Mouse (Mus musculus) midbrain, embryonic 16.5 days (tissue): ENCODE measurements at regions not wholly inside any gene's neighbourhood (a gene's known extent, or its start where the extent isn't known, plus 50 kb on each side); places are given as distances from the start of the nearest gene placed in this dataset.

Source experiments
- ATAC-seq: fragments of 200-750 bp; cut with Nextera tagmentation; 2 replicates; pipeline ENCODE4 v1.8.0; 2017; ENCODE audit warnings: moderate TSS enrichment
- H3K27ac ChIP-seq: fragments of 300-500 bp; sonication (generic); 2 replicates; pipeline ENCODE4 v1.5.1; 2014; ENCODE audit warnings: mild to moderate bottlenecking, low read length, mixed read lengths
- H3K27me3 ChIP-seq: fragments of 300-500 bp; sonication (generic); 2 replicates; pipeline ENCODE4 v1.6.1; 2014; ENCODE audit warnings: low read depth, low read length, mixed read lengths; ENCODE audit not compliant: control insufficient read depth, insufficient read depth
- H3K36me3 ChIP-seq: fragments of 300-500 bp; sonication (generic); 2 replicates; pipeline ENCODE4 v1.6.1; 2014; ENCODE audit warnings: mild to moderate bottlenecking, low read length, moderate library complexity, mixed read lengths; ENCODE audit not compliant: control insufficient read depth, insufficient read depth
- H3K4me1 ChIP-seq: fragments of 300-500 bp; sonication (generic); 2 replicates; pipeline ENCODE4 v1.6.1; 2014; ENCODE audit warnings: mild to moderate bottlenecking, low read length, mixed read lengths; ENCODE audit not compliant: control insufficient read depth, insufficient read depth
- H3K4me2 ChIP-seq: fragments of 300-500 bp; sonication (generic); 2 replicates; pipeline ENCODE4 v1.6.1; 2014; ENCODE audit warnings: mild to moderate bottlenecking, low read length, mixed read lengths
- H3K4me3 ChIP-seq: fragments of 300-500 bp; sonication (generic); 2 replicates; pipeline ENCODE4 v1.5.1; 2014; ENCODE audit warnings: low read depth, mild to moderate bottlenecking, low read length, moderate library complexity, mixed read lengths
- H3K9ac ChIP-seq: fragments of 300-500 bp; sonication (generic); 2 replicates; pipeline ENCODE4 v1.6.1; 2014; ENCODE audit warnings: low read depth, low read length, mixed read lengths
- H3K9me3 ChIP-seq: fragments of 300-500 bp; sonication (generic); replicated peaks from 2 replicates; pipeline ENCODE4 v1.6.1; 2014; ENCODE audit warnings: mild to moderate bottlenecking, low read length, mixed read lengths; ENCODE audit not compliant: control insufficient read depth, poor library complexity, severe bottlenecking
- WGBS: fragments of 180-500 bp; shearing (Covaris S2); extraction: QIAGEN DNeasy Blood & Tissue Kit; methylation state at CpG from one replicate; pipeline ENCODE4 v1.1.7; 2014; 5-methylcytosine and 5-hydroxymethylcytosine counted together

DNA sequence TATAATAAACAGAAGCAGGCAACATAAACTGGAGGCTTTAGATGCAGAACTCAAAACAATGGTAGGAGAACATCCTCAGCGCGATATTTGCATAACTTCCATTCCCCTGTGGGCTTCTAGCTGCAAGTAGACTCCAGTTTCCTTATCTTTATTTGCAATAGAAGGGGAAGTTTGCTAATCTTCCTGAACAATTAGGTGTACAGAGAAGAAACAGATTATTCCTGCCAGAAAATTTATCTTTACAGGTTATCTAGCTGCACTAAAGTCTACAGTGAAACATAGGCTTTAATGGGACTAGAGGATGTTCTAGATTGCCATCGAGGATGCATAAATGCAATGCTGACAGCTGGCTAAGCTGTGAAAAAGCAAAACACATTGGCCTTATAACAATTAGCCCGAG is 1544.0 kb downstream of the Efna5 start:
- WGBS: 89% methylated on average over 4 of the region's 4 CpGs
- H3K9ac ChIP-seq: no peak overlapping the region
- no peaks in the 10 kb centered on the region for H3K9me3 ChIP-seq
- no peak overlapping the region for H3K27ac ChIP-seq
- H3K36me3 ChIP-seq: no peaks in the 10 kb centered on the region
- ATAC-seq: no peak
- no peaks in the 10 kb centered on the region for H3K4me1 ChIP-seq
- H3K4me3 ChIP-seq: no peak overlapping the region
- no peaks in the 10 kb centered on the region for H3K27me3 ChIP-seq
- H3K4me2 ChIP-seq: no peak overlapping the region

DNA sequence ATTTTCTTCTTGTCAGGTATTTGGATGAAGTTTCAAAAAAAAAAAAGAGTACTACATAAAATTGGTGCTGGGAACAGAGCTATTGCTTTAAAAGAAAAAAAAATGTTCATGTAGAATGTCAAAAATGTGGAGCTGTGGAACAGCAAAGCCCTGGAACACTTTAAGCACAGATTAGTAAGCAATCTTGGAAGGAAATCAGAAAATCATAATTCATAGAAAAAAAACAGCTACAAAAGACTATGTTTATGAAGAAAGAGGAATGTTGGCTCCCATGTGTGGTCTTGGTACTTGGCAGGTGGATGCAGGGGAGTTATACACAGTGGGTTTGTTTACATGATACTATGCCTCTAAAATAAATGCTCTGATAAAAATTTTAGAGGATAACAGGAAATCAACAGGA is 1555.7 kb downstream of the Efna5 start:
- Histone ChIP-seq H3K4me1 (no peaks in the 10 kb centered on the region), H3K9me3 (no peaks in the 10 kb centered on the region), H3K27me3 (no peaks in the 10 kb centered on the region), H3K27ac (no peak overlapping the region), H3K9ac (no peak overlapping the region), H3K4me2 (no peak overlapping the region), H3K4me3 (no peak overlapping the region), H3K36me3 (no peaks in the 10 kb centered on the region)
- no peak for ATAC-seq

DNA sequence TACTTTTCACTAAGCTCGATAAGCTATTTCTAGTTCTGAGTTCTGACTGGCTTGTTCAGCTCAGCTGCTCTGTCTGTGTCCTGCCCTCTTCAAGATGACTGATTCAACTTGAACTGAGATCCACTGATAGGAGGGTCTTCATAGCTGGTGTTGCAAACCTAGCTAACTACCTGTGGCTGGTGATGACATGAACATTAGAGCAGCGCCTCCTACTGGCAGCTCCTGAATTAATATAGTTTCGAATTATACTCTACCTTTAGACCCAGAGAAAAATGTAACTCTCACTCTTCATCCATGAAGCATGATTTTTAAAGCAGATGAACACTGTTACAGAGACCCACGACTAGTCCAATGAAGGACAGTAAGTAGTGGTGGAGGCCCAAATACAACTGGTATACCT is 1560.3 kb downstream of the Efna5 start:
- no peak for ATAC-seq
- Histone ChIP-seq H3K27ac (no peak overlapping the region), H3K36me3 (no peaks in the 10 kb centered on the region), H3K4me1 (no peaks in the 10 kb centered on the region), H3K4me2 (no peak overlapping the region), H3K4me3 (no peak overlapping the region), H3K9me3 (no peaks in the 10 kb centered on the region), H3K27me3 (no peaks in the 10 kb centered on the region), H3K9ac (no peak overlapping the region)
- 66% methylated on average over 4 of the region's 4 CpGs for WGBS

DNA sequence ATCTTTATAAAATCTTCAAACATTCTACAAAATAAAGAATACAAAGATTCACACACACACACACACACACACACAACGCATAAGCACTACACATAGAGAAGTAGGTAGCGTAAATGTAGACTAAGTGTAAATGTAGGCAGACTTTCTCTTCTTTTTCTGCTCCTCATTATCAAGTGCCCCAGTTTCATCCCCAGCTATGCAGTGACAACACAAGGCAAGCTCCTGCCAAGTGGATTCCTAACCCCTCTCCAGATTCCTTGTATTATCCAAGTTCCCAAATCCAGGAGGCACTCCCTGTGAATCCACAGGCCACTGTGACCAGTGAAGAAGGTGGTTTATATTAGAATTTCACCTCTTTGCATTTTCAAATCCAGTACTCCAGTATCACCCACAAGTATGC is 1567.7 kb downstream of the Efna5 start:
- H3K36me3 ChIP-seq: no peaks in the 10 kb centered on the region
- no peak overlapping the region for H3K9ac ChIP-seq
- H3K27ac ChIP-seq: no peak overlapping the region
- no peak for ATAC-seq
- H3K27me3 ChIP-seq: no peaks in the 10 kb centered on the region
- no peak overlapping the region for H3K4me2 ChIP-seq
- H3K4me3 ChIP-seq: no peak overlapping the region
- H3K9me3 ChIP-seq: no peaks in the 10 kb centered on the region
- H3K4me1 ChIP-seq: no peaks in the 10 kb centered on the region
- 94% methylated on average over 2 of the region's 2 CpGs for WGBS

DNA sequence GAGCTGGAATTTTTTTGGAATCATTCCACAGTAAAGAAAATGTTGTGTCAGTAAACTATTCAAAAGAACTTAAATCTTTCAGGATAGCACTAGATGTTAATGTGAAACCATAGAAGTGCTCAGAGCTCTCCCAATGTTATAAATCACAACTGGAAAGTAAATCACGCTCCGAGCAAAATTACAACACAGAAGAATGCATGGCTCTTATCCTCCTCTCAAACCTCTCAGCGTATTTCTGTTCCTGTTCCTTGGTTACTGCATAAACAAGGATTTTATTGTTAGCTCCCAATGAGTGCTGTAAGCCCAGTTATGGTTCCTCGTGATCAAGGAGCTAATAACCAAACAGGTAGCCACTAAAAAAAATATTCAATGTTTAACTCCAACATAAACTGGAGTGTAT is 1569.9 kb downstream of the Efna5 start:
- Histone ChIP-seq H3K4me2 (no peak overlapping the region), H3K9me3 (no peaks in the 10 kb centered on the region), H3K27me3 (no peaks in the 10 kb centered on the region), H3K9ac (no peak overlapping the region), H3K36me3 (no peaks in the 10 kb centered on the region), H3K4me3 (no peak overlapping the region), H3K4me1 (no peaks in the 10 kb centered on the region), H3K27ac (no peak overlapping the region)
- no peak for ATAC-seq
- 86% methylated on average over 4 of the region's 4 CpGs for WGBS

- H3K36me3 ChIP-seq: no peaks in the 10 kb centered on the region
- 82% methylated on average over 1 of the region's 1 CpGs for WGBS
- no peak overlapping the region for H3K9ac ChIP-seq
- H3K27ac ChIP-seq: no peak overlapping the region
- no peak overlapping the region for H3K4me2 ChIP-seq
- no peaks in the 10 kb centered on the region; the same call in 1 of the 2 replicates for H3K4me1 ChIP-seq
- H3K4me3 ChIP-seq: no peak overlapping the region
- H3K27me3 ChIP-seq: no peaks in the 10 kb centered on the region
- no peaks in the 10 kb centered on the region for H3K9me3 ChIP-seq
- no peak for ATAC-seq
These were observed 1577.5 kb downstream of the Efna5 start for GRCm38 (mm10) chr17:61303611-61304010.

DNA sequence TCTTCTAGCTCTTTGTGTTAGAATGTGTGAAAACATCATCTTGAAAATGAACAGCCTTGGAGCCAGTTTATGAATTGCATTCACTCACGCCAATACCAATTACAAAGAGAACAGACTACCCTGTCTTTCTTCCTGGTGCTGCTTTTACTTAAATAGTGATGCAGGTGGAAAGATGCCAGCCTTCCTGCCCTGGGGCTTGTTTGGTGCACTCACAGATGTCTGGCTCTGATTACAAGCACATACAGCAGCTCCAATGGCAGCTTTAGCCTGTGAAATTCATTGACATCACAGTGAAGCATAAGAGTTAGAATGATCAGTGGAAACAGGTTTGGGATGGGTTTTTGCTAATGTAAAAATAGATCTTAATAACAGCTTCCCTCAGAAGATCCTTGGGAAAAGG is 1579.1 kb downstream of the Efna5 start:
- Histone ChIP-seq H3K9me3 (no peaks in the 10 kb centered on the region), H3K4me1 (no peaks in the 10 kb centered on the region; the same call in 1 of the 2 replicates), H3K9ac (no peak overlapping the region), H3K27me3 (no peaks in the 10 kb centered on the region), H3K4me3 (no peak overlapping the region), H3K4me2 (no peak overlapping the region), H3K36me3 (no peaks in the 10 kb centered on the region), H3K27ac (peak overlapping the region; percentile 42; the same call in 1 of the 2 replicates)
- whole genome bisulfite sequencing: 53% methylated on average over 1 of the region's 1 CpGs
- ATAC-seq: 0 out of 2 replicates have a peak, but pooled peaks have one; percentile 60

GRCm38 (mm10) chr17:61301171-61301570 is 1579.9 kb downstream of the Efna5 start:
- no peak for ATAC-seq
- H3K4me2 ChIP-seq: no peak overlapping the region
- H3K27me3 ChIP-seq: no peaks in the 10 kb centered on the region
- H3K36me3 ChIP-seq: no peaks in the 10 kb centered on the region
- no peaks in the 10 kb centered on the region for H3K9me3 ChIP-seq
- no peak overlapping the region for H3K4me3 ChIP-seq
- no peaks in the 10 kb centered on the region; the same call in 1 of the 2 replicates for H3K4me1 ChIP-seq
- H3K9ac ChIP-seq: no peak overlapping the region
- no peak overlapping the region for H3K27ac ChIP-seq

DNA sequence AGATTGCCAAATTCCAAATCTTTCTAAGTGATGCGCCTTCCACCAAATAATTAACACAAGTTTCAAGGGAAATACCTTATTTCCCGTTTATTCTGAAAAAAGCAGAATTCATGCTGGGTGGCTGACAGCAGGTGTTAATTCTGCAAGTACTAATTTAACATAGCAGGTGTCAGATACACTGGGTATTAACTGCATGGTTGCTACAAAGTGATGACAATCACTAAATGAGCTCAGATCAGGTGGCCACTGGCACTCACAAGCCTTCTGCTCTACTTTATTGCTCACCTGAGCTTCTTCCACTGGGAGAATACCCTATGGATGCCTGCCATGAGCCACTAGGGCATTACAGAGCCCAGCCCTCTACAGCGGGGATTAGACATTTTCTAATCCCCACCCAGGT is 1590.0 kb downstream of the Efna5 start:
- WGBS: 60% methylated on average over 3 of the region's 3 CpGs
- Histone ChIP-seq H3K4me1 (no peaks in the 10 kb centered on the region), H3K4me3 (no peak overlapping the region), H3K4me2 (no peak overlapping the region), H3K27me3 (no peaks in the 10 kb centered on the region), H3K36me3 (no peaks in the 10 kb centered on the region), H3K9me3 (no peaks in the 10 kb centered on the region), H3K9ac (no peak overlapping the region), H3K27ac (no peak overlapping the region)
- no peak for ATAC-seq

- Histone ChIP-seq H3K36me3 (no peaks in the 10 kb centered on the region), H3K9me3 (no peaks in the 10 kb centered on the region), H3K27ac (no peak overlapping the region), H3K4me1 (no peaks in the 10 kb centered on the region), H3K27me3 (no peaks in the 10 kb centered on the region), H3K4me2 (no peak overlapping the region), H3K4me3 (no peak overlapping the region), H3K9ac (no peak overlapping the region)
- 61% methylated on average over 2 of the region's 2 CpGs for WGBS
- no peak for ATAC-seq
These were observed 1592.5 kb downstream of the Efna5 start for GRCm38 (mm10) chr17:61288590-61288989.
